Mouse (Mus musculus) cerebellum, adult 11 months (tissue): ENCODE data around the gene Nudt4.
A peak's percentile ranks its signal among the peaks of the same experiment; 100 is the strongest.

Experiments used
- DNase-seq: peaks from one replicate; pipeline ENCODE4 v3.0.0; 2022

The Nudt4 gene

GRCm38 (mm10) chr10:95535399-95536221 lies 28.3 kb downstream of the Nudt4 start:
- no peak for DNase-seq

- DNase-seq = no peak
These were observed 30.6 kb downstream of the Nudt4 start for GRCm38 (mm10) chr10:95533382-95533781.

GRCm38 (mm10) chr10:95532916-95533315 lies 31.0 kb downstream of the Nudt4 start:
- DNase-seq = no peak

GRCm38 (mm10) chr10:95530551-95531121 lies 33.3 kb downstream of the Nudt4 start:
- no peak for DNase-seq

GRCm38 (mm10) chr10:95526495-95527122 lies 37.3 kb downstream of the Nudt4 start:
- no peak for DNase-seq

GRCm38 (mm10) chr10:95525871-95526270 lies 38.1 kb downstream of the Nudt4 start:
- no peak for DNase-seq

GRCm38 (mm10) chr10:95525037-95525675 lies 38.8 kb downstream of the Nudt4 start:
- no peak for DNase-seq

- DNase-seq = no peak
These were observed 46.3 kb downstream of the Nudt4 start for GRCm38 (mm10) chr10:95517656-95518055.

GRCm38 (mm10) chr10:95515293-95515931 lies 48.5 kb downstream of the Nudt4 start:
- DNase-seq = peak; percentile 66

GRCm38 (mm10) chr10:95514656-95515292 lies 49.2 kb downstream of the Nudt4 start, which contains the start of gene Ube2n:
TSS of gene Ube2n (plus strand) at chr10:95515145.
- DNase-seq = peak; percentile 98

GRCm38 (mm10) chr10:95513768-95514556 lies 50.0 kb downstream of the Nudt4 start:
- DNase-seq = no peak

- no peak for DNase-seq
These were observed 51.3 kb downstream of the Nudt4 start for GRCm38 (mm10) chr10:95512635-95513034.

- no peak for DNase-seq
These were observed 54.7 kb downstream of the Nudt4 start for GRCm38 (mm10) chr10:95509263-95509662.

- DNase-seq = no peak
These were observed 55.2 kb downstream of the Nudt4 start for GRCm38 (mm10) chr10:95508793-95509192.

- no peak for DNase-seq
These were observed 55.8 kb downstream of the Nudt4 start for GRCm38 (mm10) chr10:95508126-95508525.

GRCm38 (mm10) chr10:95504341-95504740 lies 59.6 kb downstream of the Nudt4 start:
- DNase-seq = no peak

- DNase-seq = no peak
These were observed 60.3 kb downstream of the Nudt4 start for GRCm38 (mm10) chr10:95503443-95504235.

- DNase-seq = peak; percentile 80
These were observed 62.4 kb downstream of the Nudt4 start, which contains the start of gene Mrpl42 for GRCm38 (mm10) chr10:95501463-95502081. TSS of gene Mrpl42 (minus strand) at chr10:95501940.

- DNase-seq = no peak
These were observed 62.9 kb downstream of the Nudt4 start for GRCm38 (mm10) chr10:95501033-95501432.
